Mouse (Mus musculus): ENCODE data around the gene Atp1a1.

DNA sequence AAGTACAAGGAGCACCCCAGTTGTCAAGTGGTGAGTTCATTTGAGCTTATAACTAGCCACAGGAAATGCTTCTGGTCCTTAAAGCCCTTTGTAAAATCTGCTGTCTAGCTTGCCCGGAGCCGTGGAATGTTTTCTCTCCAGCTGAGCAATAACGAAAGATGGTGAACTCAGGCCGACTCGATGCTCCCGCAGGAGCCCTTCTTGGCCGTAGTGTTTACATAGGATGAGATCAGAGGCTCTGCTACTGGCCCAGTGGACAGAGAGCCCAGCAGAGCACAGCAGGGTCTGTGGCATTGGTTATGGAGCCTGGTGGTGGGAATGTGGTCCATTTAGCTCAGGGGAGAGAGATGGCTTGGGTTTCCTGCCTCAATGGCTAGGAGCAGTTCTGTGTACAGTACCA, 60.4 kb downstream of the Atp1a1 start:
- TF ChIP-seq CTCF (IDR thresholded peaks at IDR 0.05; ENCODE audit: low read depth) (no peak; the same call in 1 of the 2 replicates), EP300 (optimal IDR thresholded peaks at IDR 0.05) (no peak)
